Mouse (Mus musculus): ENCODE measurements at regions not wholly inside any gene's neighbourhood (a gene's known extent, or its start where the extent isn't known, plus 50 kb on each side); places are given as distances from the start of the nearest gene placed in this dataset.

DNA sequence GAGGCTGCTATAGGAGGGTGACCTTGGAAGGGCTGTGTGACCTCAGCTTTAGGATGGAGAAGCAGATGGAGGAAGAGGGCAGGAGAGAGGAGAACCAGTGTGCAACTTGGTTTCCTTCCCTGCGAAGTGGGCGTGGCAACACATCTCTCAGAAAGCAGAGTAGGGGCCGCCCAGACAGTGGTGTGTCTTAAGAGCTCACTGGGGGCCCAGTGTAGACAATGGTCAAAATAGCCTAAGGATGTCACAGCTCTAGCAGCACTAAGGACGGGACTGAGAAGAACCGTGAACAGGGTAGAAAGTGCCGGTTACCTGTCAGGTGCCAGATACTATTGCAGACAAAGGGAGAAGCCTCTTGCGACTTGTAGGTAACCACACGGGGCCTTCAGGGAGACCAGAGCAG is 125.2 kb downstream of the Tfap2c start:
- Histone ChIP-seq H3K4me2 (ENCODE audit: low read depth, low read length) (no peak overlapping the region), H3K4me3 (ENCODE audit: low read depth, low read length) (no peak overlapping the region), H3K4me1 (ENCODE audit: insufficient read depth) (no peaks in the 10 kb centered on the region), H3K9me3 (ENCODE audit: low read length) (no peaks in the 10 kb centered on the region), H3K27ac (ENCODE audit: low read depth) (no peak overlapping the region), H3K9ac (replicated peaks) (no peak overlapping the region), H3K27me3 (ENCODE audit: insufficient read depth, low read length) (no peaks in the 10 kb centered on the region), H3K36me3 (replicated peaks; ENCODE audit: insufficient read depth, low read length) (no peaks in the 10 kb centered on the region)
- DNase-seq (no peak), ATAC-seq (no peak)
- 71% methylated on average over 8 of the region's 8 CpGs for WGBS (ENCODE audit: insufficient replicate concordance)
- TF ChIP-seq EP300 (IDR thresholded peaks at IDR 0.05; ENCODE audit: low read depth) (no peak), CTCF (IDR thresholded peaks at IDR 0.05; ENCODE audit: low read depth) (no peak)

DNA sequence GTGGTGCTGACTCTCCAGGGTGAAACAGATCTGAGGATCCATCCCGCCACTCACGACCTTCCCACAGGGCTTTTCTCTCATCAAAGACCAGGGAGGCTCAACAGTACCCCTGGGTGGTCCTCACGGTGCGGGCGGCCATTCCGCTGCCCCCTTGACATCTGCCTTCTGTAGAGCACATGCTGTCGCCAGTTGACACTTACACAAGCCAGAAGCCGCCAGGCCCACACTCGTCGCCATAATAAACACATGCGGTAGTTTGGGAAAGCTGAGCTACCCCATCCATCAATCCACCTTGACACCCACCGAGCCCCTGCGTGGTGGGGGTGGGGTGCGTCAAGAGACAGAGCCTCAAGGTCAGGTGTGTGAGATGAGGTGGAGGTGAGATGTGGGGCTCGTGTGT is 125.7 kb downstream of the Tfap2c start:
- WGBS (ENCODE audit: insufficient replicate concordance): 57% methylated on average over 15 of the region's 15 CpGs

DNA sequence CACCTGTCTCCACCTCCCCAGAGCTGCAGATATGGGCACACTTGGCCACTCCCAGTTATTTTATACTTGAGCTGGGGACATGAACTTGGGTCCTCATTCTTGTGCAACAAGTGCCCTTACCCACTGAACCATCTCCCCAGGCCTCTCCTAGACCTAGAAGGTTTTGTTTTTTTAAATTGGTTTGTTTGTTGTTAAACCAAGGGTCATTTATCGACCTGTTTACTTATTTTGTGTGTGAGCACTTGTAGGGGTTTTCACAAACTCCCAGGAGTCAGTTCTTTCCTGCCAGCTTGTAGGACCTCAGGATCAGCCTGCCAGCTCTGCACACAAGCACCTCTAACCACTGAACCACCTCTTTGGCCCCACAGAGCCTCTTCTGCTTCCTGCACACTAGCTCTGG is 140.8 kb downstream of the Tfap2c start:
- TF ChIP-seq CTCF (IDR thresholded peaks at IDR 0.05; ENCODE audit: low read depth) (no peak), EP300 (IDR thresholded peaks at IDR 0.05; ENCODE audit: low read depth) (no peak)
- Histone ChIP-seq H3K4me2 (ENCODE audit: low read depth, low read length) (no peak overlapping the region), H3K27ac (ENCODE audit: low read depth) (peak overlapping the region; percentile 55), H3K4me1 (ENCODE audit: insufficient read depth) (no peaks in the 10 kb centered on the region), H3K9me3 (ENCODE audit: low read length) (0 out of 2 replicates have a peak, but pooled peaks cover 2% of the 10 kb centered on the region), H3K27me3 (ENCODE audit: insufficient read depth, low read length) (no peaks in the 10 kb centered on the region), H3K4me3 (ENCODE audit: low read depth, low read length) (no peak overlapping the region), H3K36me3 (replicated peaks; ENCODE audit: insufficient read depth, low read length) (no peaks in the 10 kb centered on the region), H3K9ac (replicated peaks) (no peak overlapping the region)
- ATAC-seq: peak; percentile 69
- no peak for DNase-seq
- WGBS (ENCODE audit: insufficient replicate concordance): 70% methylated on average over 1 of the region's 1 CpGs

More for the DNA sequence above, 125.7 kb downstream of the Tfap2c start:
- no peak for ATAC-seq
- H3K9ac ChIP-seq (replicated peaks): no peak overlapping the region
- TF ChIP-seq CTCF (IDR thresholded peaks at IDR 0.05; ENCODE audit: low read depth) (no peak), EP300 (IDR thresholded peaks at IDR 0.05; ENCODE audit: low read depth) (no peak)
- no peaks in the 10 kb centered on the region for H3K36me3 ChIP-seq (replicated peaks; ENCODE audit: insufficient read depth, low read length)
- H3K27me3 ChIP-seq (ENCODE audit: insufficient read depth, low read length): no peaks in the 10 kb centered on the region
- H3K9me3 ChIP-seq (ENCODE audit: low read length): no peaks in the 10 kb centered on the region
- H3K4me1 ChIP-seq (ENCODE audit: insufficient read depth): no peaks in the 10 kb centered on the region
- H3K27ac ChIP-seq (ENCODE audit: low read depth): no peak overlapping the region
- H3K4me3 ChIP-seq (ENCODE audit: low read depth, low read length): no peak overlapping the region
- H3K4me2 ChIP-seq (ENCODE audit: low read depth, low read length): no peak overlapping the region
- DNase-seq: no peak

DNA sequence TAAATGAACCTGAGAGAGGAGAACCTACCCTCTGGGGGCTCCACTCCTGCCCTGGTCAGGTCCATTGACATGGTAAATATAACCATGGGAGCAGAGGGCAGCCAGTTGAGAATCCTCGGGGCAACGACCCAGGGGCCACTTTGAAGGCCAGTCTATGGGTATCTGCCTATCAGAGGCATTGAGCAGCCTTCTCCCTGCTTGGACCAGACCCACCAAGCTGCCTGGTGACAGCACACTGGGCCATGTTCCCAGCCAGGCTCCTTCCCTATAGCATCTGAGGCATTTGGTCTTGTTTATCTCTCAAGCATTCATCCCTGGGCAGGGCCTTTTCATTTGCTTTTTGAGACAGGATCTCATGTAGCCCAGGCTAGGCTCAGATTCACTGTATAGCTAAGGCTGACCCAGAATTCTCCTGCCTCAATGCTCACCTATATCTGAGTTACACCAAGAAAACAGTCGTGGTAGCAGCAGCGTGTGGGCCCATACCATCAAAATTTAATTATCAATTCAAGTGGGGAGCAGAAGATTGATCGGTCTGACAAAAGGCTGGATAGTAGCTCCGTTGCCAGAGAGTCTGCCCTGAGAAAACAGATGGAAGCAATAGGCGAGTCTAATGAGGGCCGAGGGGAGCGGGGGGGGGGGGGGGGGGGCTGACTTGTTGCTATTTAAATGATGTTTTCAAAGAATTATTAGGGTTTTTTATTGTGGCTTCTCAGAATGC is 141.7 kb downstream of the Tfap2c start:
- Histone ChIP-seq H3K9me3 (ENCODE audit: low read length) (0 out of 2 replicates have a peak, but pooled peaks cover 2% of the 10 kb centered on the region), H3K36me3 (replicated peaks; ENCODE audit: insufficient read depth, low read length) (no peaks in the 10 kb centered on the region), H3K4me3 (ENCODE audit: low read depth, low read length) (no peak overlapping the region), H3K4me2 (ENCODE audit: low read depth, low read length) (no peak overlapping the region), H3K9ac (replicated peaks) (no peak overlapping the region), H3K27ac (ENCODE audit: low read depth) (peak overlapping the region; percentile 55), H3K27me3 (ENCODE audit: insufficient read depth, low read length) (no peaks in the 10 kb centered on the region), H3K4me1 (ENCODE audit: insufficient read depth) (no peaks in the 10 kb centered on the region)
- WGBS (ENCODE audit: insufficient replicate concordance): 69% methylated on average over 9 of the region's 9 CpGs
- DNase-seq: peak; percentile 38
- peak; percentile 27; the same call in 1 of the 2 replicates for TF ChIP-seq EP300 (IDR thresholded peaks at IDR 0.05; ENCODE audit: low read depth)
- no peak for TF ChIP-seq CTCF (IDR thresholded peaks at IDR 0.05; ENCODE audit: low read depth)
- peak; percentile 90 for ATAC-seq

DNA sequence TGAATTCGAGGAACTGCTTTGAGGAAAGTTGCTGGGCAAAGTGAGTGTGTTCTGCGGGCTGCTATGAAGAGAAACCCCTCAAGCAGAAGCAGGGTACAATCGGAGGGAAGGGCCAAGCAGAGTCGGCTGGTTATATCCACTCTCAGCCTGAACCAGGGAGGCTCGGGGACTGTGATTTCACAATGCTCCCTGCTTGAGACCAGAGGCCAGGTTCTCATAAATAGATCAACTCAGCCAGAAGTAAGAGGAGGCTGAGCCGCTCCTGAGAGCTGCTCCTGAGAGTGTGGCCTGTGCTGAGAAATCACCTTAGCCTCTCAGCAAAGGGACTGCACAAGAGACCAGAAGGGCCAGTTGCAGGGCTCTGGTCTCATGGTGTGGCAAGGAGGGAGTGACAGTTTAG is 149.6 kb downstream of the Tfap2c start:
- H3K9ac ChIP-seq (replicated peaks): no peak overlapping the region
- TF ChIP-seq CTCF (IDR thresholded peaks at IDR 0.05; ENCODE audit: low read depth): no peak
- TF ChIP-seq EP300 (IDR thresholded peaks at IDR 0.05; ENCODE audit: low read depth): no peak
- H3K27ac ChIP-seq (ENCODE audit: low read depth): no peak overlapping the region
- ATAC-seq (no peak), DNase-seq (no peak)
- no peak overlapping the region for H3K4me3 ChIP-seq (ENCODE audit: low read depth, low read length)
- no peaks in the 10 kb centered on the region for H3K27me3 ChIP-seq (ENCODE audit: insufficient read depth, low read length)
- 60% methylated on average over 6 of the region's 6 CpGs for WGBS (ENCODE audit: insufficient replicate concordance)
- no peaks in the 10 kb centered on the region for H3K36me3 ChIP-seq (replicated peaks; ENCODE audit: insufficient read depth, low read length)
- H3K4me2 ChIP-seq (ENCODE audit: low read depth, low read length): no peak overlapping the region
- no peaks in the 10 kb centered on the region for H3K9me3 ChIP-seq (ENCODE audit: low read length)
- H3K4me1 ChIP-seq (ENCODE audit: insufficient read depth): no peaks in the 10 kb centered on the region

DNA sequence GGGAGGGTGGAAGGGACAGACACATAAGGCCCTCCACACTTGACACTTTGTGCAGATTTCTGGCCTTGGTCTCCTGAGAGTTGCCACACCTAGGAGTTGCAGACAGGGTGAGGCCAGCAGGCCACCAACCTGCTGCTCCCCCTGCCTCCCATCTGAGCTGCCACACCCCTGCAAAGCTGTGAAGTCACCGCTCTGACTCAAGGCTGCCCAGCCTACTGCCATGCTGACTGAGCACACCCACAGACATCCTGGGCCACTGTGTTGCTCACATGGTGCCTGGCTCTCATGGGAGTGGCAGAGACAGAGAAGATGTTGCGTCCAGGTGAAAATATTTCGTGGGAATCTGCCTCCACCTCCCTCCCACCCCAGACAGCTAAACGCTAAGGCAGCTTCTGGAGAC is 150.3 kb downstream of the Tfap2c start:
- Histone ChIP-seq H3K27me3 (ENCODE audit: insufficient read depth, low read length) (no peaks in the 10 kb centered on the region), H3K4me1 (ENCODE audit: insufficient read depth) (no peaks in the 10 kb centered on the region), H3K9ac (replicated peaks) (no peak overlapping the region), H3K27ac (ENCODE audit: low read depth) (no peak overlapping the region), H3K4me2 (ENCODE audit: low read depth, low read length) (no peak overlapping the region), H3K36me3 (replicated peaks; ENCODE audit: insufficient read depth, low read length) (no peaks in the 10 kb centered on the region), H3K4me3 (ENCODE audit: low read depth, low read length) (no peak overlapping the region), H3K9me3 (ENCODE audit: low read length) (no peaks in the 10 kb centered on the region)
- DNase-seq (no peak), ATAC-seq (no peak)
- WGBS (ENCODE audit: insufficient replicate concordance): 58% methylated on average over 4 of the region's 4 CpGs
- no peak for TF ChIP-seq EP300 (IDR thresholded peaks at IDR 0.05; ENCODE audit: low read depth)
- TF ChIP-seq CTCF (IDR thresholded peaks at IDR 0.05; ENCODE audit: low read depth): no peak

Measured in liver, postnatal 0 days (tissue).